Mouse (Mus musculus): ENCODE data around the gene Srgn. TPM values are rescaled to one million over a fixed set of nuclear protein-coding genes. Genes with fewer than 3 reads are reported as not detected.

Srgn gene
- 10 to 100 TPM; 10.0 to 11.9 TPM for total RNA-seq (2021)
- long read RNA-seq, experiment 1, partial matches to known transcripts: 0 of 4 reads
- long read RNA-seq, experiment 1, other reads (novel, unspliced or antisense): 1 of 4 reads
- long read RNA-seq, experiment 2, partial matches to known transcripts: 0 of 5 reads
- long read RNA-seq, experiment 2, other reads (novel, unspliced or antisense): 0 of 5 reads

- no peak for DNase-seq (ENCODE audit: low spot score in 2 of 2)
Observed at GRCm38 (mm10) chr10:62527351-62527750, at the start of gene Srgn. Gene Srgn, minus strand, starts transcription at chr10:62527451.

- no peak for DNase-seq (ENCODE audit: low spot score in 2 of 2)
Observed at GRCm38 (mm10) chr10:62575001-62575400, 47.8 kb upstream of the Srgn start.

DNA sequence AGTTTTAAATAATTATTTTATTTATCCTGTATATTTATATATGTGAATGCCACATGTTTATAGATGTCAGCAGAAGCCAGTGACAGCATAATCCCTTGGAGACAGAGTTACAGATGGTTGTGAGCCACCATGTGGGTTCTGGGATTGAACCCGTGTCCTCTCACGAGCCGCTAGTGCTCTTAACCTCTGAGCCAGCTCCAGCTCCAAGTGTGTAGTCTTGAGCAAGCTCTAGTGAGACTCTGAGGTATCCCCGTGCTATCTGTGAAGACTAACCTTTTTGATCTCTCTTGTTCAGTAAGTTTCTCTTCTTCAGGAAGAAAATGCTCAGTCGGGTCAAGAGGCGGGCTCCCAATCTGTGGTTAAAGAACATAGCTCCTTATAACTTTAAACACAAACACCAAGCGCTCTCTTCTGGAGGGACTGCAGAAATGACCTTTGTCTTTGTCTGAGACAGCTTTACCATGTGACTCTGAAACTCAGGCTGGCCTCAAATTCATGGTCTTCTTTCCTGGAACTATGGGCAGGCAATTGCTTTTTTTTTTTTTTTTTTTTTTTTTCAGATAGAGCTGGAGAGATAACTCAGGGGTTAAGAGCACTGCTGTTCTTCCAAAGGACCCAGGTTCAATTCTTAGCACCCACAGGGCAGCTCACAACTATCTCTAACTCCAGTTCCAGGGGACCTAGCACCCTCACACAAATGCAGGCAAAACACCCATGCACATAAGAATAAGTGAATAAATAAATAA is 43.0 kb upstream of the Srgn start:
- DNase-seq (ENCODE audit: low spot score in 2 of 2): no peak

DNA sequence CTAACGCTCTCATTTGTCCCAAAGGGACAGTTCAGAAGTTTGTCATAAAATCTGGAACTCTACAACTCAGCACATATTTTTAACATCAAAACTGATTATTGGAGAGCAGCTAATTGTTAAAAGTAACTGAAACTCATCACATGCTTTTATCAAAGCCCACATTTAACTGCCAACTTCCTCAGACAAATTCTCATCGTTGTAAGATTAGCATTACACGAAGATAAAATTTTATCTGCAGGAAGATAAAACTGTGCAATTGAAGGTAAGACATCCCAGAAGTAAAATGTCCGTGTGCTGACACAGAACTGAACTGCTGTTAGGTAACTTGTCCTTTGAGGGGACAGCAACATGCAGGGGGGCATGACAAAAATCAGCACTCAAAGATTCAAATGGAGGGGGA is 41.6 kb upstream of the Srgn start:
- DNase-seq (ENCODE audit: low spot score in 2 of 2): no peak

GRCm38 (mm10) chr10:62557736-62558135 is 30.5 kb upstream of the Srgn start:
- DNase-seq (ENCODE audit: low spot score in 2 of 2): no peak

DNA sequence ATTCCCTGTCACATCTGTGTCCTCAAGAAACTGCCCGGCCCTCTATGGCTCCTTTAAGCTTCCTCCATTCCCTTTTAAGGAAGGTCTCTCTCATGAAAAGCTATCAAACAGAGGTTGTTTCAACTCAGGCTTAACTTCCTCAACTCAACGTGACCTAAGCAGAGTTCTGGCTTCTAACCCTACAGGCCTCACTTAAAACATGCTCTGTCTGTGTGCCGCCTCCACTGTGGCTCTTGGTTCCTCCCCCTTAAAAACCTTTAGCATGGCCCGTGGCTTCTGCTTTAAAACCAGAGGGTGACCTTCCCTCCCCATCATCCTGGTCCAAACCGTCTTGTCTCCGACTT is 29.3 kb upstream of the Srgn start:
- no peak for DNase-seq (ENCODE audit: low spot score in 2 of 2)

DNA sequence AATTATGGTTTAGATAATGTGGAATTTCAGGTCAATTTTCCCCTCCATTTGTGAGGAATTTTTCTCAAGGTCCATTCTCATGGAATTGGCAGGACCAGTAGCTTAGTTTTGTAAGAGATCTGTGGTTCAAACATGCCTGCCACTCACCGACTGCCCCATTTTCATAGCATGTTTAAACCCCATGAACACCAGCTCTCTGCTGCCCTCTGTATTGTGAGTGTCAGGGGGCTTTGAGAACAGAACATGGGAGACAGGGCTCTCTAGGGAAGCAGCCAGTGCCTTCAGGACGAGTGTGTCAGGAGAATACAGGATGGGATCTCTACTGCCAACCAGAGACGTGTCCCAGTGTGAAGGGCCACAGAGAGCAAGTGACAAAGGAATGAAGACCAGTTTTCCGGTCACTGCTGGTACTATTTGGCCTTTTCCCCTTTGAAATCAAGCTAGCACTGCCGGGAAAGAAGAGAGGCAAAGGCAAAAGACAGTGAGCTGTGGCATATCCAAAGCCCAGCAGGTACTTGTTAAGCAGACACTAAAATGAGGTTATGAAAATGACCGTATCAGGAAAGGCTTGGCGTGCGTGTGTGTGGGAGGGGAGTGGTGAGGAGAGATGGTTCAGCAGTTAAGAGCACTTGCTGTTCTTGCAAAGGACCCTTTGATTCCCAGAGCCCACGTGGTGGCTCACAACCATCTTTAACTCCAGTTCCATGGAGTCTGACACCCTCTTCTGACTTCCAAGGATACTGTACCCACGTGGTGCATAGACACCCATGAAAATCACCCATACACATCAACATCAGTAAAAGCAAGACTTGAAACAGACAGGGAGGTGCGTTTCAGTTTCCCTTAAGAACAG is 28.7 kb upstream of the Srgn start:
- DNase-seq (ENCODE audit: low spot score in 2 of 2): no peak

- no peak for DNase-seq (ENCODE audit: low spot score in 2 of 2)
Observed at GRCm38 (mm10) chr10:62553611-62554091, 26.4 kb upstream of the Srgn start.

GRCm38 (mm10) chr10:62550787-62551300 is 23.6 kb upstream of the Srgn start:
- no peak for DNase-seq (ENCODE audit: low spot score in 2 of 2)

DNA sequence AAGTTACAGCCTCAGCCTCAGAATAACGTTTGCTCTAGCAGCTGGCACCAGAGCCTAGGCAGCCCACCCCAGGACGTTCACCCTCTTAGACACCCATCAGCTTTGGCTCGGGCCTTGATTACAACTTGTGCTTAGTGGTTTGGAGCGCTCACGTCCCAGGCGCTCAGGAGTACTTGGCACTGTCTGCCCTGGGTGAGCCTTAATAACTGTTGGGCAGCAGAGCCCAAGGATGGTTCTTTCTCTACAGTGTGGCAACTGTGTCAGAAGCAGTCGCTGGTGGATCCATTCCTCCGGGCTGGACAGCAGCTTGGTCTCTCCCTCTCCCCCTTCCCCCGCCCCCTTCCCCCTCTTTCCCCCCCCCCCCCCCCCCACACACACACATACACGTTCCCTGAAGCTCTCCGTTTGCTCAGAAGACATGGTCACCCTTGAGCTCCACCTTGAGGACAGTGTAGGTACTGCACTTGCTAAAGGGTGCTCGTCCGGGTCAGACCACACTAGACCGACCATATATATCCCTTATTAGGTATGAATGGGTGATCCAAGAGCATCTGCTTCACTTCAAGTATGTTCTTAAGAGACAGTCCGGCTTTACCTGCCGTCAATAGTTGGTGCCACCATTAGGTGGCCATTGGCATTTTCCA is 22.4 kb upstream of the Srgn start:
- peak; percentile 50 to 60 for DNase-seq (ENCODE audit: low spot score in 2 of 2)

DNA sequence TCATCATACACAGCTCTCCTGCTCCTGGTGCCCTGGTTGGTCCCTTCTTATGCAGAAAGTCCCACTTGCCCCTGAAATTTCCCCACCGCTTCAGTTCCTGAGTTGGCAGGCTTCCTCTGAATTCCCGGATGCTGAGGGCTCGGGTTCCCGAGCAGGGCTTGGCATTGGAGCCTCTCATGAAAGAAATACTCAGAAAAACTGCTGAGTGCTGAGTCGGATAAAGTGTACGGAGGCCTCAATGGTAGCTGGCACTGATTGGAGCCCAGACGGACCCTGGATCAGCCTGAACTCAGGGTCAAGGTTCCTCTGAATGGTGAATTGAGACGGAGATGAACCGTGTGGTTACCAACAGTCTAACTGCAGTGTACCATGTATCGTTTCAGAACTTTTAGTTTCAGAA is 19.2 kb upstream of the Srgn start:
- DNase-seq (ENCODE audit: low spot score in 2 of 2): no peak

DNA sequence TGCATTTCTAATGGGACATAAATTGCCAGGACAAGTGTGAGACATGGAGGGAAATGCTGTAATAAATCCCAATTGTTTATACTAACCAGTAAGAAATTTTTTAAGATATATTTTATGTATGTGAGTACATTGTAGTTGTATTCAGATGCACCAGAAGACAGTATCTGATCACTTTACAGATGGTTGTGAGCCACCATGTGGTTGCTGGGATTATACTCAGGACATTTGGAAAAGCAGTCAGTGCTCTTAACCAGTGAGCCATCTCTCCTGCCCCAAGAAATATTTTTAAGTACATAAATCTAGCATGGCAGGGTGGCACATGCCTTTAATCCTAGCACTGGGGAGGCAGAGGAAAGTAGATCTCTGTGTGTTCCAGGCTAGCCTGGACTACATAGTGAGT is 18.5 kb upstream of the Srgn start:
- DNase-seq (ENCODE audit: low spot score in 2 of 2): no peak

DNA sequence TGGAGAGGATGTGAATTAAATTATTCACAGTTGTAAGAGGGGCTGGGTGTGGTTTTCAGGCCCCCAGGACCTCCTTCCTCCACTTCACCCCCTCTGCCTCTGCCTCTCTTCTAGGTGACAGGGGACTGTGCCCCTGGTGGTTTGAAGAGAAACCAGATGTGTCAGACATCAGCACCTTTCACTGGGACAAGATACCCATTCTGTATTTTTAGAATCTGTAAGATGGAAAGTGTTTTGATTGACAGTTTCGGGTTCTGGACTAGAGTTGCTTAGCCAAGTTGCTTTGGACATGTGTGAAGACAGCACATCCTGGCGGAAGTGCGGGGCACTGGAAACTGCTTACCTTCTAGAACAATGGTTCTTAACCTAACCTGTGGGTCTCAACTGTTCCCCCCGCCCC is 17.1 kb upstream of the Srgn start:
- no peak for DNase-seq (ENCODE audit: low spot score in 2 of 2)

DNA sequence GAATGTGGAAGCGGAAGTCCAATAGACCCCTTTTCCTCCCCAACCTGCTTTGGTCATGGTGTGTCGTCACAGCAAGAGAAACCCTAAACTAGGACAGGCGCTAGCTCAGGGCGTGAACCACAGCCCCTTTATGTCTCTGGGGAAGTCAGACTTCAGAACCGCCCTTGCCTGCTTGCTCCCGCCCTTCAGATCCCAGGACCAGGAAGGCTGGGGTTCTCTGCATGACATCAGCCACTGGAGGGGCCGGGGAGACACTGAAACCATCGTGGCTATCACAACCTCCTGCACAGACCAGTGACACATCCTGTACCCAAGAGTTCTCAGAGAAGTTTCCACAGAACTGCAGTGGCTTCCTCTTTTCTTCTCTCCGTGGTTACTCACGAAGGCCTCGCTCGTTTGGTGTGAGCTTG is 16.2 kb upstream of the Srgn start:
- DNase-seq (ENCODE audit: low spot score in 2 of 2): no peak

GRCm38 (mm10) chr10:62542928-62543327 is 15.7 kb upstream of the Srgn start:
- DNase-seq (ENCODE audit: low spot score in 2 of 2): no peak

GRCm38 (mm10) chr10:62542507-62542906 is 15.3 kb upstream of the Srgn start:
- no peak for DNase-seq (ENCODE audit: low spot score in 2 of 2)

GRCm38 (mm10) chr10:62541499-62541898 is 14.2 kb upstream of the Srgn start:
- DNase-seq (ENCODE audit: low spot score in 2 of 2): no peak

DNA sequence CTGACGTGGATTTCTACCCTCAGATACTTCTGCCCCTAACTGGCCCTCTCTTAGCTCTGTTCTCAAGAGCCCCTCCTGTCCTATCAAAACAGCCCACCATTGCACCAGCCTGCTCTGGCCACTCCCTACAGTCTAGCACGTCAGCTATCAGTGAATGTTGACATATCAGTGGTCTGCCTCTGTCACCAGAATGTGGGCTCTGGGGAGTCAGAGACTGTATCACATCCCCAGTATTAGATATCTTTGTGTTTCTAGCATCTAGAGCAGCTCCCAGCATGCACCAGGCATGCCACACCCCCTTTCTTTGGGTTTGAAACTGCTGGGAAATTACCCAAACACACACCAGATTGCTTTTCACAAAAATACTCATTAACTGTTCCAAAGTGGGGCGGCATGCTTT is 13.5 kb upstream of the Srgn start:
- DNase-seq (ENCODE audit: low spot score in 2 of 2): no peak

- no peak for DNase-seq (ENCODE audit: low spot score in 2 of 2)
Observed at GRCm38 (mm10) chr10:62534509-62534908, 7.3 kb upstream of the Srgn start.

- no peak for DNase-seq (ENCODE audit: low spot score in 2 of 2)
Observed at GRCm38 (mm10) chr10:62532832-62533231, 5.6 kb upstream of the Srgn start.

- DNase-seq (ENCODE audit: low spot score in 2 of 2): no peak
Observed at GRCm38 (mm10) chr10:62530183-62530582, 2.9 kb upstream of the Srgn start.
